Mouse (Mus musculus) heart, adult 8-10 months (tissue): ENCODE measurements around the gene Sec24b. TPM values are rescaled to one million over a fixed set of nuclear protein-coding genes. Genes with fewer than 3 reads are reported as not detected.

ENCODE experiments used
- DNase-seq: peaks from one replicate; pipeline ENCODE4 v3.0.0; 2022; ENCODE audit warnings: low spot score
- total RNA-seq, 4 experiments: library from RNA; stranded (reverse); gene quantifications; 2 replicates each; pipeline ENCODE4 v1.2.4; 2022

The Sec24b gene
- 10 to 100 TPM; 25.0 to 32.3 (median 27.4) TPM for total RNA-seq

DNA sequence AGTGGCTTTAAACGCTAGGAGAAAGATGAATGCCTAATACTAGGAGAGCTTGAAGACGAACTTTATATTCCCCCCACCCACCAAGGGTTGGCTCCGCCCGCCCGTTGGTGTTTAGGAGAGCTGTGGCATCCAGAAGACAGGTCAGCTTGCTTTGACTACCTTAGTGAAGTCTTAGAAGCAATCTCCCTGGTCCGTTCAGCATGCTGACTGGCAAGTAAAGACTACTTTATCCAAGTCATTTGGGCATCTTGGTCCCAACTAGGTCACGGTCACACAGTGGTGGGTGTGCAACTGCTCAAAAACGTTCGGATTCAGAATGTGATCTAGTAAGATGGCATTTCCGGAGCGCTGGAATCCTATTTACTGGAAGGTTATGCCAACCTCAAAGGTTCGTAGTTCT lies at the start of gene Sec24b:
TSS of gene Sec24b (minus strand) at position 273 of the 400 bp plus-strand sequence.
- peak; percentile 35 for DNase-seq

DNA sequence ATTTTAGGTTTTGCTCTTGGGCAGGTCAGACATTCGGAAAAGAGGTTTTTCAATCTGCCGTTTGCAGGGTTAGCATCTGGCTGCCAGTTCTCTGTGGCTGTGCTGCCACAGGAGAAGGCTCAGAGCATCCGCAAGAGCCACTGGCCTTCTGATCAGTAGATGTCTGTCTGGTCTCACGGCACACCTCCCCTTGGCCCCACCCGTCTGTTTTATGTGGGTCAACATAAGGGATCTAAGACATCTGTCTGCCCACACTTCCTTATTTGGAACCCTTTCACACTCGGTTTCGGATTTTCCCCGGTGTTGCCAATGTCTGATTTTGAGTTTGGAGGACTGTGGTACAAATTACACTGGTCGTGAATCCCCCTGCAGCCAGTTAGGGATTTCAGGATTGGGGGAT lies 43.1 kb upstream of the Sec24b start:
- DNase-seq: no peak

DNA sequence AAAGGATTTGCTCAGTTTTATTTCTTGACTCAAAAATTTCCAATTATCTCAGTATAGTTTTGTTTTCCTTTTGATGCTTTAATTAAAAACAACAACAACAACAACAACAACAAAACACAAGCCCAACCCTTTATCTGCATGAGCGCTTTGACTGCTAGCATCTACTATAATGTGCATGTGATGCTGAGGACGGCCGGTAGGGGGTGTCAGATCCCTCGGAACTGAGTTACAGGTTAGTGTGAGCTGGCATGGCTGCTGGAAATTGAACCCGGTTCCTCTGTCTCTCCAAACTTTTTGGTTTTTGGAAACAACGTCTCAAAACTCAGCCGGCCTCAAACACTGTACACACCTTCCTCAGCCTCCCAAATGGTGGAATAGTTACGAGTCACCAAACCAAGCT lies 42.1 kb upstream of the Sec24b start:
- DNase-seq: no peak

DNA sequence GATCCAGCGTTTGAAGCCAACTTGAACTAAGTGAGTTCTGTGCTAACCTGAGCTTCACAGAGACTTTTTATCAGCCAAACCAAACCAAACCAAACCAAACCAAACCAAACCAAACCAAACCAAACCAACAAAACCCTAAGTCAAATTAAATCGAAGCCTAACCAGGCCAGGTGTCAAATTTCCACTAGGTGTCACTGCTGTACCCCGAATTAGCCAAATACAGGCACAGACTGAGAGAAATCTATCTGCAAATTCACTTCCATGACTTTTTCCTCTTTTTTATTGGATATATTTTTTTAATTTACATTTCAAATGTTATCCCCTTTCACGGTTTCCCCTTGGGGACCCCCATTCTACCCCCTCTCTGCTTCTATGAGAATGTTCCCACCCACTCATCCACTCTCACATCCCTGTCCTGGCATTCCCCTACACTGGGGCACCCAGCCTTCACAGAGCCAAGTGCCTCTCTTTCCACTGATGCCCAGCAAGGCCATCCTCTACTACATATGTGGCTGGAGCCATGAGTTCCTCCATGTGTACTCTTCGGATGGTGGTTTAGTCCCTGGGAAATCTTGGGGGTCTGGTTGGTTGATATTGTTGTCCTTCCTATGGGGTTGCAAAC lies 33.9 kb upstream of the Sec24b start:
- DNase-seq: peak; percentile 35

DNA sequence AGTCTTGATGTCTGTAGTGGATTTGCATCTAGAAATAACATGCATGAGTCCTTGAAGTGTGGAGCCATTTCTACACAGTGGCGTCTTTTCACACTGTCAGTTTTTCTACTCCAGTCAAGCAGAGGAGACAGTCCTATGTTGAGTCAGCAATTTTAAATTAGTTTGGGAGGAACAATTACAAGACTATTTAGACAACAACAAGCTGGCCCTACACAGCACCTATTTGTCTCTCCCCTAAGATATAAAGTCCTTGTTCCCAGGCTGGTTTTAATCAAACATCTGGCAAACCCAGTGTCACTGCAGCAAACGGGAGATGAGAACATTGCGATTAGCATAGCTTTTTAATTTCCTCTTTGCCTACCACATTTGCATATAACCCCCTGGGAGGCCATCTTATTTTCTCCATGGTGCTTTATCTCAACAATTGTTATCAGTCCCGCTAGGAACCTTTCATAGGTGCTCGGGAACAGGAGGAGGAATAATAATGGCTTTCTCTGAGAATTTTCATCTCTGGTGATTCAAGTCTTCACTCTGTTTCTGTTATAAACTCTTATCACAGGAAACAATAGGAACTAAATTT lies 32.9 kb upstream of the Sec24b start:
- no peak for DNase-seq

DNA sequence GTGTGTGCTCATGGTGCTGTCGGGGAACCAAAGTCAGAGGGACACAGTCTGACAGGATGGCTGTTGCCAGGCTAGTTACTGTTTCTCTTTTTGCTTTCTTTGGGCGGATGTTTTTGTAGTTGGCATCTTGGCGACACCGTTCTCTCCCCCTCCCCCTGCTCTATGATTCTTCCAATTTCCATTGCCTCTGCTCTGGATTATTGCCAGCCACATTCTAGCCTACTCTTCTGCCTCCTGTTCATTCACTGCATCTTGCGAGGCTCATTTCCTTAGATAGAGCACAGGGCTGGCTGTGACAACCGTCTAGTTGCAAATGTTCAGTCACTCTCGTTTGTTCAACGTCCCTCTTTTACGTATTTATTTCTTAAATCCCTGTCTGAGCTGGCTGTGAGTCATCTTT lies 29.1 kb upstream of the Sec24b start:
- DNase-seq: no peak

DNA sequence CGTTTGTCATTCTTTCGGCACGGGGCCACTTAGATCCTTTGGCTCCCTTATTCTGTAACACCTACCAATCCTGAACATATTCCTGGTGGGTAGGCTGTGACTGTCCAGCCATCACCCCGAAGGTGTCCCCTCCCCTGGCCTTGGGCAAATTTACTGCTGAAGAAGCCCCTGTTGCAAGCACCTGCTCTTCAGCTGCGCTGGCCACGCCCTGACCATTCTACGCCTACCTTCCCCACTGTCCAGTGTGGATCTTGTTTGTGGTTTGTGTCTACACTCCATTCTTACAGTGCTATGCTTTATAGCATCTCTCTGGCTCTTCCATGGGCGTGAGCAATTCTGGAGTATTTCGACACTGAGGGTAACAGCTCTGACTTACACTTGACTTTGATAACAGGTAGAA lies 27.3 kb upstream of the Sec24b start:
- no peak for DNase-seq

DNA sequence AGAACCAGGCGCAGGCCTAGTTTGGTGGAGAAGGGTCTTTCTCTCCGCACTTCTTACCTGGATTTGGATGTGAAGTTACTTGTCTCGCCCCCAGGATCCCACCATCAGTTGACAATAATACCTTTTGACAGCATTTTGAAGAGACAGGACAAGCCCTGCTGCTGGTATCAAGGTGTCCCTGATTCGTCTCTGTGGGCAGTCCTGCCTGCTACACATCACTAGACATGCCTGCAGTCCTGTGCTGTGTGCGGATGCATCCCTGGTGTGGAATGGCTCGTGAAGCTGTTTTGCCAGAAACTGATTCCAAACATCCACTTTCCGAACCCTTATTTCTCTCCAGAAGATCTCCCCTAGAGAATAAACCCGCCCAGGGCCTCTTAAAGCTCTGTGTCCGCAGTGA lies 26.1 kb upstream of the Sec24b start:
- no peak for DNase-seq

DNA sequence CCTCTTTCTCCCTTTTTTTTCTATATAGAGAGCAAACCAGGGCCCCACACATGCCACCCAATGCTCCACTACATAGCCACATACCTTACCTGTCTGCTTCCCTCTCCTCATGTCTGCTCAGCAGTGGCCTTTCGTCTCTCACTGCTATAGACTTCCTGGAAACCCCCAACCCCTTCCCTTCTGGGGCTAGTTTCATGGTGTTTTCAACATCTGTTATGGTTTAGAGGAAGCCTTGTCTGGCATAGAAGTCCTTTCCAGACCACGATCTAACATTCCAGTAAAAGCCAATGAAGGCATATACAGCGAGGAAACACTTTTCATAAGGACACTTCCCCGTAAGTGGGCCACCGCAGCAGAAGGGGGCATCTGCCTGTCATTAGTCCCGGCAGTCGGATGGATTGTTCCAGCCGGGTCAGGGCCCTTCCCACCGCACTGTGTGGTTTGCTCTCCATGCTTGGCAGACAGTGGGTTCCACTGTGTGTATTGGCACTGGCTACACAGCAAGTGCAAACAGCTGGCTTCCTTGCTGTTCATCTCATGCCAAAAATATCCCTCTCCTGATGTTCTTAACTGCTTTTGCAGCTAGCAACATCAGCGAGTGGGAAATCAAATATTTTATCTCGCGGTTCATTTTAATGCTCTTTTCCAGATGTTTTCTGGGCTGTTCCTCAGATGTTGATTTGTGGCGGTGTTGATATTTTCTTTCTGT lies 25.2 kb upstream of the Sec24b start:
- DNase-seq: peak; percentile 39

DNA sequence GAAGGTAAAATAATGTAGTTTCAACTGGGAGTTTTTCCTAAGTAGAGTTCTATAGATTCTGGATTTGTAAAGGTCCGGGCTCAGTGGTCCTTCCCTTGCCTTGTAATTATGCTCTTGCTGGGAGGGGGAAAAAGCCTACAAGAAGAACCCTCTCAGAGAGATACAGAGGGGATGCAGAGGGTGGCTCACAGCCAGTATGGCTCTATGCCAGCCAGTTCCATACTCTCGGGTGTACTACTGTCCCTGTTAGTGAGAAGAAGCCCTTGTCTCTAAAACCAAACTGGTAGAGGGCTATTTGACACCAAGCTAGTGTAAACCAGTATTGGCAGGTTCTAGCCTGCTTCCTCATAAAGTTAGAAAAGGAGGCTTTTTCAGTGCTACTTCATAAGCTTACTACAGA lies 22.0 kb upstream of the Sec24b start:
- no peak for DNase-seq

DNA sequence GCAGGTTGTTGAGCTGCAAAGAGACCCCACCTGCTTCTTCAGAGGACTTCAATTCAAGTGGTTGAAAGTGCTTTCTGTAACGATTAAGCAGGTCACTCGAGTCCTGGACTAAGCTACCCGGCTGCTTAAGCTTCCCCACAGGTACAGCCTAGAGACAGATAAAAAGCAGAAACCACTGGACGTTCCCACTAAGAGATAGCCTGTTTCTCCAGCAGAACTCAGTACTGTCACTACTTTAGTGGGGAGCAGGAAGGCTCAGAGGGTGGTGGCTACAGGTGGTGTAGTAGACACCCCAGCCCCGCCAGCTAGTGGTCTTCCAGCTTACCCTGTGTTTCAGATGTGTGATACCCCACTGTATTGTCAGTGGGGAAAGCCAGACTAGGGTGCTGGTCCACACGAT lies 19.3 kb upstream of the Sec24b start:
- no peak for DNase-seq

DNA sequence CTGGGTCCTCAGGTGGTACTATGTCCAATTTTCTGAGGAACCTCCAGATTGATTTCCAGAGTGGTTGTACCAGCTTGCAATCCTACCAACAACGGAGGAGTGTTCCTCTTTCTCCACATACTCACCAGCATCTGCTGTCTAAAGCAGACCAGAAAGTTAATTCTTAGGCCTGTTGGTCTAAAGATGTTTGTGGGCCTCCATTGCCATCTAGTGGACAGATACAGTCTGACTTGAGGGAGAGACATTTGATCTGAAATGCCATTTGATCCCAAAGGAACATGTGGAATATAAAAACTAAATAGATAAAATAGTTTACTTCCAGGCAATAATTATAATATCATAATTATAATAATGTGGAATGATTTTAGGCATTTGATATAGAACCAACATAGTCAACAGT lies 18.4 kb upstream of the Sec24b start:
- DNase-seq: peak; percentile 79

DNA sequence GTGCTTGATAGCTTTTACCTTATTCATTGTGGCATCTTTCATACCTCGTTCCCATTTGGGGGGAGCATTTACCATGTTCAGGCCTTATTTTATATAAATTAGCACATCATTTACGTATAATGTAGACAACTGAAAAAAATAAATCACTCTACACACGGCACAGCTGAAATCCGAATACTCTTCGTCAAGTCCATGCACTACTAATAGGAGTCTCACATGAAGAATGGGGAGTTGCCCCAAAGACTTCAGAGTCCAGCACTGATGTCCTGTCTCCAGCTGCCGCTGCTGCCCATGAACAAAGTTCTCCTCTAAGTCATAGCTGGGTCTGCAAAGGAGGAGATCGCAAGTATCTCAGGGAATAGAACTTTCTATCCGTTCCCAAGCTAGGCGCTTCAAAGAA lies 15.9 kb upstream of the Sec24b start:
- DNase-seq: no peak

DNA sequence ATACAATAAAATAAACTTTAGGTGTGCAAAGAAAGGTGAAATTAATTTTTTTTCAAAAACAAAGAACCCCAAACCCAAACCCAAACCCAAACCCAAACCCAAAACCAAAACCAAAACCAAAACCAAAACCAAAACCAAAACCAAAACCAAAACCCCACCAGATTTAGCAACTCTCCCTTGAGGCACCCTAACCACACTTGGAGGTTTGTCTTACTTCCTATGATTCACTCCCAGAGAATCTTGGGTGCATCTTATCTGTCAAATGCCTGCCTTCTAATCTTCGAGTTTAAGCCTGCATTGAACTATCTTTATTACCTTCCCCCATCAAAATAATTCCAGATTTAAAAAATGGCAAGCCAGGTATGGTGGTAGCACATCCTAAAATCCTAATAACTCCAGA lies 14.4 kb upstream of the Sec24b start:
- no peak for DNase-seq

DNA sequence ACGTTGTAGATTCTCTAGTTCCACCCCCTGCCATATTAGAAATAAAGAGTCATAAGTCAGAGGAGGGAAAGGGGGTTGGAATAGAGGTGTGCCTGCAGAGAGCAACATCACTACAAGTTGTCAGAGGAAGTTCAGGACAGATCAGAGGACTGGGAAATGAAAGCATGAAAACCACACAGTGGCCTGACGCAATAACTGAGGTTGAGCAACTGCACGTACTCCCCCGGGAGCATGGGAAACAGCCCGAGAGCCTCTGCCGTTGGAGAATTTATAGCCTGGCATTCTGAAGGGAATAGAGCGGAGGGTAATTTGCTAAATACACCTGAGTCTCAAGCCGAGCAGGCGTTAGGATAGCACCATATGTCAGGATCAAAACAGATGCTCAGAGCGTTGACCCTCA lies 11.7 kb upstream of the Sec24b start:
- peak; percentile 25 for DNase-seq

DNA sequence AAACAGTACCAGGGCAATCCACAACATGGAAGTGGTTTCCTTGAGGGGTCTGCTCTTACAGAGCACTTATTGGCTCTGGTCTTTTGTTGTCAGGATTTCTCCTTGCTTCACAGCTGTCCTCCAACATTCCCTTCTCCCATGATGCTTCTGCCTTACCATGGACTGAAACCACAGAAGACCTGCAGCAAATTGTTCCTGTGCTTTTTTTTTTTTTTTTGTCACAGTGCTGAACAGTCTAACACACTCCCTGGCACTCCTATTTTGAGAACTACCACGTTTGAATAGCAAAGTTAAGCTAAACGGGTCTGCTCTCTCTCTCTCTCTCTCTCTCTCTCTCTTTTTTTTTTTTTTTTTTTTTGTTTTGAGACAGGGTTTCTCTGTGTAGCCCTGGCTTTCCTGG lies 10.6 kb upstream of the Sec24b start:
- DNase-seq: no peak

DNA sequence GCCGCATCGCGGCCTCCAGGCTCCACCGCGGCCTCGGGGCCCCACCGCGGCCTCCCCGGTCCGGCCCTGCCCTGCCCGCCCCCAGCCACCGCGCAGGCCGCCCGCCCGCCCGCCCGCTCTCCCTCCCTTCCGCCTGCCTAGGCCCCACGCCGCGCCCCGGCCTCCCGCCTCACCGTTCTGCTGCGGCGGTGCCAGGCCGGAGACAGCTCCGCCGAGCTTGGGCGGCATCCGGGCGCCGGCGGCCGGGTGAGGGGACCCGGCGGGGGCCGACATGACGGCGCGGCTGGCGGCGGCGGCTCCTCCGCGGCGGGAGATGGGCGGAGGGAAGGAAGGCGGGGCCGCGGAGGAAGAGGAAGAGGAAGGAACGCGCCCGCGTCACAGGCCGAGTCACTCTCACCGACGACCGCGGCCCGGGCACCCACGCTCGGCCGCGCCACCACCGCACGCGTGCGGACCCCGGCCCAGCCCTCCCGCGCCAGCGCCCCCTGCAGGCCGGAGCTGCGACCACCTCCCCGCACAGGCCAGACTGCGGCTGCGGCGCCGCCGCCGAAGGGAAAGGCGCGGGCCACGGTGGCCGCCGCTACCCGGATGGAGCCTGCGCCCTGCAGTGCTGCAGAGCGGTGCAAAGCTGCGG lies 840 bp downstream of the Sec24b start:
- DNase-seq: peak; percentile 78

DNA sequence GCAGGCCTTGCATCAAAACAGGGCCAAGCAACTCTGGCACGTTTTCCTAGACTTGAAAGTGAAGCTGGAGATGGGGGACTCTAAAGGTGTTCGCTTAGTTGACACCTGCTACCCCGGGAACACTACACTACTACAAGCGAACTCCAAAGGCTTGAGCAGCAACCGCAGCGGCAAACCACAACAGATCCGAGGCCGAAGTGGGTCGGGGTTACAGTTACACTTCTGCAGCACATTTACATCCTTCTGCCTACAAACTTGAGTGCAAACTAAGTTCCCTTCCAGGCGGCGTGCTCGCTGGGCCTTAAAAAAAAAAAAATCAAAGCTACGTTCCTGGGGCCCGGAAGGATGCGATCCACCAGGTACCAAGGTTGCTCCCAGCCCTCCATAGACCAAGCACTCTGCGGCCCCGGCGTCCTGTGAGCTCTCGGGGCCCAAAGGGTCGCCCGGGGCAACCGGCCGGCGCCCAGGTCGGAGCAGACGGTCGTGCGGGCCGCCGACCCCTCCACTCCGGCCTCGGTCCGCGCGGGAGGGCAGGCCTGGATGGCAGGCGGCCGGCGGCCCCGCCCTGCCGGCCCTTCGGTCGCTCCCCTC lies 1.5 kb downstream of the Sec24b start:
- DNase-seq: no peak

DNA sequence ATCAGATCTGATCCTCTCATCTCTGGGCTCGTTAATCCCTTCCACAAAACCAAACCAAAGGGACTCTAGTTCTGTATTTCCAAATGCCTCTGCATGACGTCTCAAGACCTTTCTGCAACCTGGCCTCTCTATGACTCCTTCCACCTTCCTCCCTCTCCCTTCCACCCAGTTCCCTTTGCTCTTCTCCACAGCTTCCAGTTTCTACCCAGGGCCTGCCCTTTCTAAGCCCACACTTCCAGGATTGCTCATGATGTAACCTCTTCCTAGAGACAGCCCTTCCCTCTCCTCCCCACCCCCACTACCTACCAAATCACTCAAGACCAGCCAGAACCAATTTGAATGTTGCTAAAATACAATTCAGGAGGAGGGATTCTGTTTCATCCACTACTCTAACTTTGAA lies 2.9 kb downstream of the Sec24b start:
- DNase-seq: no peak

DNA sequence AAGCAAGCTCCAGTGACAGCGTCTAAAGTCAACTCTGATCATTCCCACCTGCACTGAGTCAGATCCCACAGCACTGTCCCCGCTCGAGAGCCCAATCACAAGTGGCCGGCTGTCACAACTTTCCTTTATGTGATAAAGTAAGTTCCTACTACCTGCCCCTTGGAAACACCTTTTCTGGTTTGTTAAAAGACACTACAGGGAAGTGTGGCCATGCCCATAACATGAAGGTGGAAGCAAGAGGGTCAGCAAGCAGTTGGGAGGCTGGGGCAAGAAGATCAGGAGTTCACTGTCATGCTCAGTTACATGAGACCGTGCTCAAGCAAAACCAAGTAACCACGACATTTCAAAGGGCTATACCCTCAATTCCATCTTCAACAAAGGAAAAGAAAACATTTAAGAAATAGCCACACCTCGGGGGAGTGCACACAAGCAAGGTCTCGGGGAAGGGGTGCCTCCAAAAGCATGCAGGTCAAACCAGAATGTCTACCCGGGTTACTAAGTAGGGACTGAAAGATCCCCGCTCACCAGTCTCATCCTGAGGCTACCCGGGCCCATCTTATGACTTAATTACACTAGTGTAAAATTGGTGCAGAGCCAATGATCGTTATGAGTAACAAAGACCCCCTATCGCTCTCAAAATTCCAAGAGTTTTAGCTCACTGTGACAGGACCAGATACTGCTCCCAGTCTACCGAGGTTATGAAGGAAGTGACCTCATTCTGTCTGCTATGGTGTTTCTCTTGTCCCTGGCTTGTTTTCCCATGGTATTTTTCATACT lies 3.6 kb downstream of the Sec24b start:
- DNase-seq: no peak
